Mouse (Mus musculus) embryonic facial prominence, embryonic 14.5 days (tissue): ENCODE measurements around the gene Ssbp3. TPM values are rescaled to one million over a fixed set of nuclear protein-coding genes. Genes with fewer than 3 reads are reported as not detected.
A peak's percentile ranks its signal among the peaks of the same experiment; 100 is the strongest.

Experiments used
- ATAC-seq: fragments of 200-750 bp; cut with Nextera tagmentation; 2 replicates; pipeline ENCODE4 v1.8.0; 2017; ENCODE audit warnings: low read depth, moderate number of reproducible peaks, moderate TSS enrichment
- DNase-seq: peaks from one replicate; pipeline ENCODE4 v3.0.0-alpha.2; 2015; ENCODE audit warnings: low spot score
- H3K27ac ChIP-seq: fragments of 300-500 bp; sonication (generic); replicated peaks from 2 replicates; pipeline ENCODE4 v1.5.1; 2014; ENCODE audit warnings: low read depth, mild to moderate bottlenecking, low read length, moderate library complexity
- H3K27me3 ChIP-seq: fragments of 300-500 bp; sonication (generic); replicated peaks from 2 replicates; pipeline ENCODE4 v1.6.1; 2014; ENCODE audit warnings: low read length; ENCODE audit not compliant: control insufficient read depth, insufficient read depth
- H3K36me3 ChIP-seq: fragments of 300-500 bp; sonication (generic); 2 replicates; pipeline ENCODE4 v1.6.1; 2014; ENCODE audit warnings: low read length, mixed read lengths; ENCODE audit not compliant: control insufficient read depth, insufficient read depth
- H3K4me1 ChIP-seq: fragments of 300-500 bp; sonication (generic); 2 replicates; pipeline ENCODE4 v1.6.1; 2014; ENCODE audit warnings: antibody characterized with exemption, low read length; ENCODE audit not compliant: control insufficient read depth, insufficient read depth
- H3K4me2 ChIP-seq: fragments of 300-500 bp; sonication (generic); 2 replicates; pipeline ENCODE4 v1.6.1; 2014; ENCODE audit warnings: low read depth, mild to moderate bottlenecking, low read length, moderate library complexity, mixed read lengths
- H3K4me3 ChIP-seq: fragments of 300-500 bp; sonication (generic); 2 replicates; pipeline ENCODE4 v1.5.1; 2014; ENCODE audit warnings: low read depth, mild to moderate bottlenecking, low read length
- H3K9ac ChIP-seq: fragments of 300-500 bp; sonication (generic); 2 replicates; pipeline ENCODE4 v1.6.1; 2014; ENCODE audit warnings: low read depth, mild to moderate bottlenecking, low read length, moderate library complexity, mixed read lengths
- H3K9me3 ChIP-seq: fragments of 300-500 bp; sonication (generic); 2 replicates; pipeline ENCODE4 v1.6.1; 2016; ENCODE audit warnings: low read length; ENCODE audit not compliant: control insufficient read depth
- WGBS: fragments of 180-500 bp; shearing (Covaris S2); extraction: QIAGEN DNeasy Blood & Tissue Kit; methylation state at CpG from one replicate; pipeline ENCODE4 v1.1.7; 2014; 5-methylcytosine and 5-hydroxymethylcytosine counted together
- polyA plus RNA-seq: library from polyadenylated mRNA; unstranded; fragments of >200 nt; fragmentation: Nextera tagmentation; extraction: Ambion mirVana; gene quantifications from 2 replicates; pipeline ENCODE4 v1.2.1, GENCODE M21; 2014

Ssbp3 gene
- polyA plus RNA-seq, 1 experiment from 2014 or later, result 72.9 TPM

GRCm38 (mm10) chr4:106976576-106976975, 66.1 kb downstream of the Ssbp3 start:
- Histone ChIP-seq H3K4me2 (no peak overlapping the region), H3K36me3 (peaks cover 8% of the 10 kb centered on the region; the same call in 1 of the 2 replicates), H3K4me3 (no peak overlapping the region), H3K27me3 (no peaks in the 10 kb centered on the region), H3K9ac (0 out of 2 replicates have a peak overlapping the region, but pooled peaks have one; percentile 3), H3K4me1 (peaks cover 74% of the 10 kb centered on the region), H3K9me3 (no peaks in the 10 kb centered on the region), H3K27ac (no peak overlapping the region)
- DNase-seq (no peak), ATAC-seq (peak; percentile 15; the same call in 1 of the 2 replicates)
- 50% methylated on average over 2 of the region's 2 CpGs for WGBS

- Histone ChIP-seq H3K9me3 (no peaks in the 10 kb centered on the region), H3K4me1 (peaks cover 72% of the 10 kb centered on the region), H3K4me3 (no peak overlapping the region), H3K4me2 (no peak overlapping the region), H3K36me3 (peaks cover 11% of the 10 kb centered on the region; the same call in 1 of the 2 replicates), H3K27me3 (no peaks in the 10 kb centered on the region), H3K27ac (peak overlapping the region; percentile 50), H3K9ac (no peak overlapping the region)
- ATAC-seq, result no peak
- WGBS, result 7% methylated on average over 6 of the region's 6 CpGs
- no peak for DNase-seq
Measured at GRCm38 (mm10) chr4:106977218-106977651, 66.7 kb downstream of the Ssbp3 start.

GRCm38 (mm10) chr4:106978376-106978775, 67.9 kb downstream of the Ssbp3 start:
- H3K4me1 ChIP-seq, result peaks cover 67% of the 10 kb centered on the region
- H3K9ac ChIP-seq, result no peak overlapping the region; the same call in 1 of the 2 replicates
- H3K4me3 ChIP-seq, result no peak overlapping the region
- H3K27me3 ChIP-seq, result no peaks in the 10 kb centered on the region
- ATAC-seq (no peak), DNase-seq (no peak)
- no peaks in the 10 kb centered on the region for H3K9me3 ChIP-seq
- H3K36me3 ChIP-seq, result peaks cover 11% of the 10 kb centered on the region; the same call in 1 of the 2 replicates
- 41% methylated on average over 8 of the region's 8 CpGs for WGBS
- H3K4me2 ChIP-seq, result no peak overlapping the region; the same call in 1 of the 2 replicates
- H3K27ac ChIP-seq, result 0 out of 2 replicates have a peak overlapping the region, but pooled peaks have one; percentile 50

- Histone ChIP-seq H3K27ac (peak overlapping the region; percentile 66), H3K4me3 (no peak overlapping the region), H3K9ac (0 out of 2 replicates have a peak overlapping the region, but pooled peaks have one; percentile 15), H3K4me1 (peaks cover 68% of the 10 kb centered on the region), H3K9me3 (no peaks in the 10 kb centered on the region), H3K27me3 (no peaks in the 10 kb centered on the region), H3K36me3 (peaks cover 11% of the 10 kb centered on the region; the same call in 1 of the 2 replicates), H3K4me2 (peak overlapping the region; percentile 13; the same call in 1 of the 2 replicates)
- 20% methylated on average over 7 of the region's 7 CpGs for WGBS
- peak; percentile 88 for DNase-seq
- ATAC-seq, result peak; percentile 74
Measured at GRCm38 (mm10) chr4:106980669-106981068, 70.2 kb downstream of the Ssbp3 start.

GRCm38 (mm10) chr4:106981385-106982103, 71.0 kb downstream of the Ssbp3 start:
- Histone ChIP-seq H3K9ac (no peak overlapping the region), H3K27me3 (no peaks in the 10 kb centered on the region), H3K4me2 (no peak overlapping the region), H3K9me3 (no peaks in the 10 kb centered on the region), H3K4me1 (peaks cover 68% of the 10 kb centered on the region), H3K27ac (peak overlapping the region; percentile 66), H3K36me3 (peaks cover 11% of the 10 kb centered on the region; the same call in 1 of the 2 replicates), H3K4me3 (no peak overlapping the region)
- DNase-seq (no peak), ATAC-seq (no peak)
- WGBS, result 74% methylated on average over 7 of the region's 7 CpGs

GRCm38 (mm10) chr4:106982344-106983121, 72.0 kb downstream of the Ssbp3 start:
- Histone ChIP-seq H3K36me3 (peaks cover 11% of the 10 kb centered on the region; the same call in 1 of the 2 replicates), H3K9ac (no peak overlapping the region), H3K4me1 (peaks cover 64% of the 10 kb centered on the region), H3K9me3 (no peaks in the 10 kb centered on the region), H3K4me2 (no peak overlapping the region), H3K4me3 (no peak overlapping the region), H3K27ac (no peak overlapping the region), H3K27me3 (no peaks in the 10 kb centered on the region)
- DNase-seq, result no peak
- ATAC-seq, result no peak
- WGBS, result 65% methylated on average over 4 of the region's 4 CpGs

- 72% methylated on average over 7 of the region's 7 CpGs for WGBS
- Histone ChIP-seq H3K4me3 (no peak overlapping the region), H3K27ac (no peak overlapping the region), H3K36me3 (peaks cover 11% of the 10 kb centered on the region; the same call in 1 of the 2 replicates), H3K4me1 (peaks cover 62% of the 10 kb centered on the region), H3K27me3 (no peaks in the 10 kb centered on the region), H3K9ac (no peak overlapping the region), H3K9me3 (no peaks in the 10 kb centered on the region), H3K4me2 (no peak overlapping the region)
- DNase-seq (no peak), ATAC-seq (no peak)
Measured at GRCm38 (mm10) chr4:106983908-106984515, 73.5 kb downstream of the Ssbp3 start.

GRCm38 (mm10) chr4:106985289-106985688, 74.8 kb downstream of the Ssbp3 start:
- ATAC-seq, result no peak
- no peak for DNase-seq
- H3K4me1 ChIP-seq, result peaks cover 61% of the 10 kb centered on the region
- no peak overlapping the region for H3K27ac ChIP-seq
- H3K4me2 ChIP-seq, result no peak overlapping the region
- no peak overlapping the region for H3K4me3 ChIP-seq
- H3K27me3 ChIP-seq, result no peaks in the 10 kb centered on the region
- WGBS, result 59% methylated on average over 4 of the region's 4 CpGs
- no peak overlapping the region for H3K9ac ChIP-seq
- H3K36me3 ChIP-seq, result 0 out of 2 replicates have a peak, but pooled peaks cover 6% of the 10 kb centered on the region
- H3K9me3 ChIP-seq, result no peaks in the 10 kb centered on the region
